Mouse (Mus musculus): ENCODE data around the gene Ccdc126. TPM values are rescaled to one million over a fixed set of nuclear protein-coding genes. Genes with fewer than 3 reads are reported as not detected.
"Not testable (repeated sequence)": the region's sequence is repeated elsewhere in the genome, so short reads cannot be mapped to it uniquely, and the experiment has no call there.

Ccdc126 gene
- polyA plus RNA-seq, 1 experiment from 2014 or later = 11.6 TPM

GRCm38 (mm10) chr6:49314821-49315220, 4.3 kb upstream of the Ccdc126 start:
- WGBS = 58% methylated on average over 3 of the region's 3 CpGs
- H3K9me3 ChIP-seq (ENCODE audit: low read length); H3K4me3 ChIP-seq (ENCODE audit: low read length); H3K4me1 ChIP-seq (ENCODE audit: insufficient read depth, low read length); H3K27me3 ChIP-seq (ENCODE audit: insufficient read depth, low read length); ATAC-seq (ENCODE audit: low FRiP score, low TSS enrichment); H3K36me3 ChIP-seq (ENCODE audit: insufficient read depth, low read length); H3K9ac ChIP-seq (replicated peaks; ENCODE audit: low read length); H3K4me2 ChIP-seq (replicated peaks; ENCODE audit: low read depth, low read length); H3K27ac ChIP-seq (ENCODE audit: low read length): not testable (repeated sequence)

- Histone ChIP-seq H3K27me3 (ENCODE audit: insufficient read depth, low read length) (no peaks in the 10 kb centered on the region), H3K27ac (ENCODE audit: low read length) (peak overlapping the region; percentile 80), H3K4me2 (replicated peaks; ENCODE audit: low read depth, low read length) (peak overlapping the region; percentile 85), H3K4me1 (ENCODE audit: insufficient read depth, low read length) (peaks cover 11% of the 10 kb centered on the region), H3K4me3 (ENCODE audit: low read length) (peak overlapping the region; percentile 72), H3K36me3 (ENCODE audit: insufficient read depth, low read length) (no peaks in the 10 kb centered on the region), H3K9ac (replicated peaks; ENCODE audit: low read length) (peak overlapping the region; percentile 81), H3K9me3 (ENCODE audit: low read length) (no peaks in the 10 kb centered on the region)
- WGBS = 9% methylated on average over 13 of the region's 13 CpGs
- peak; percentile 21; the same call in 1 of the 2 replicates for ATAC-seq (ENCODE audit: low FRiP score, low TSS enrichment)
Measured at GRCm38 (mm10) chr6:49319595-49320315, 681 bp downstream of the Ccdc126 start.

- Histone ChIP-seq H3K36me3 (ENCODE audit: insufficient read depth, low read length) (no peaks in the 10 kb centered on the region), H3K4me1 (ENCODE audit: insufficient read depth, low read length) (peaks cover 11% of the 10 kb centered on the region), H3K9ac (replicated peaks; ENCODE audit: low read length) (no peak overlapping the region), H3K4me2 (replicated peaks; ENCODE audit: low read depth, low read length) (no peak overlapping the region), H3K27me3 (ENCODE audit: insufficient read depth, low read length) (no peaks in the 10 kb centered on the region), H3K9me3 (ENCODE audit: low read length) (no peaks in the 10 kb centered on the region), H3K27ac (ENCODE audit: low read length) (no peak overlapping the region), H3K4me3 (ENCODE audit: low read length) (no peak overlapping the region)
- WGBS = 67% methylated on average over 3 of the region's 3 CpGs
- no peak for ATAC-seq (ENCODE audit: low FRiP score, low TSS enrichment)
Measured at GRCm38 (mm10) chr6:49321341-49321740, 2.3 kb downstream of the Ccdc126 start.

- Histone ChIP-seq H3K27ac (ENCODE audit: low read length) (no peak overlapping the region), H3K4me1 (ENCODE audit: insufficient read depth, low read length) (peaks cover 11% of the 10 kb centered on the region), H3K4me3 (ENCODE audit: low read length) (no peak overlapping the region), H3K9me3 (ENCODE audit: low read length) (no peaks in the 10 kb centered on the region), H3K27me3 (ENCODE audit: insufficient read depth, low read length) (no peaks in the 10 kb centered on the region), H3K4me2 (replicated peaks; ENCODE audit: low read depth, low read length) (no peak overlapping the region), H3K36me3 (ENCODE audit: insufficient read depth, low read length) (no peaks in the 10 kb centered on the region), H3K9ac (replicated peaks; ENCODE audit: low read length) (no peak overlapping the region)
- no peak for ATAC-seq (ENCODE audit: low FRiP score, low TSS enrichment)
Measured at GRCm38 (mm10) chr6:49322056-49322455, 3.0 kb downstream of the Ccdc126 start.

- Histone ChIP-seq H3K4me2 (replicated peaks; ENCODE audit: low read depth, low read length) (no peak overlapping the region), H3K9ac (replicated peaks; ENCODE audit: low read length) (no peak overlapping the region), H3K27me3 (ENCODE audit: insufficient read depth, low read length) (no peaks in the 10 kb centered on the region), H3K4me1 (ENCODE audit: insufficient read depth, low read length) (peaks cover 11% of the 10 kb centered on the region), H3K36me3 (ENCODE audit: insufficient read depth, low read length) (no peaks in the 10 kb centered on the region), H3K9me3 (ENCODE audit: low read length) (no peaks in the 10 kb centered on the region), H3K27ac (ENCODE audit: low read length) (no peak overlapping the region), H3K4me3 (ENCODE audit: low read length) (no peak overlapping the region)
- no peak for ATAC-seq (ENCODE audit: low FRiP score, low TSS enrichment)
- WGBS = 65% methylated on average over 2 of the region's 2 CpGs
Measured at GRCm38 (mm10) chr6:49322986-49323385, 3.9 kb downstream of the Ccdc126 start.

- Histone ChIP-seq H3K9me3 (ENCODE audit: low read length) (no peaks in the 10 kb centered on the region), H3K36me3 (ENCODE audit: insufficient read depth, low read length) (no peaks in the 10 kb centered on the region)
Measured at GRCm38 (mm10) chr6:49324528-49324927, 5.5 kb downstream of the Ccdc126 start.

GRCm38 (mm10) chr6:49325294-49325693, 6.2 kb downstream of the Ccdc126 start:
- Histone ChIP-seq H3K9me3 (ENCODE audit: low read length) (no peaks in the 10 kb centered on the region), H3K27me3 (ENCODE audit: insufficient read depth, low read length) (no peaks in the 10 kb centered on the region), H3K4me1 (ENCODE audit: insufficient read depth, low read length) (peaks cover 3% of the 10 kb centered on the region), H3K27ac (ENCODE audit: low read length) (no peak overlapping the region), H3K9ac (replicated peaks; ENCODE audit: low read length) (no peak overlapping the region), H3K4me2 (replicated peaks; ENCODE audit: low read depth, low read length) (no peak overlapping the region), H3K4me3 (ENCODE audit: low read length) (no peak overlapping the region), H3K36me3 (ENCODE audit: insufficient read depth, low read length) (no peaks in the 10 kb centered on the region)
- ATAC-seq (ENCODE audit: low FRiP score, low TSS enrichment) = no peak
- 86% methylated on average over 1 of the region's 1 CpGs for WGBS

More at GRCm38 (mm10) chr6:49324528-49324927, 5.5 kb downstream of the Ccdc126 start:
- Histone ChIP-seq H3K4me3 (ENCODE audit: low read length) (no peak overlapping the region), H3K9ac (replicated peaks; ENCODE audit: low read length) (no peak overlapping the region), H3K4me2 (replicated peaks; ENCODE audit: low read depth, low read length) (no peak overlapping the region), H3K27me3 (ENCODE audit: insufficient read depth, low read length) (no peaks in the 10 kb centered on the region), H3K27ac (ENCODE audit: low read length) (no peak overlapping the region), H3K4me1 (ENCODE audit: insufficient read depth, low read length) (peaks cover 11% of the 10 kb centered on the region)
- ATAC-seq (ENCODE audit: low FRiP score, low TSS enrichment) = no peak
- WGBS = 67% methylated on average over 2 of the region's 2 CpGs

- no peaks in the 10 kb centered on the region for H3K9me3 ChIP-seq (ENCODE audit: low read length)
- H3K9ac ChIP-seq (replicated peaks; ENCODE audit: low read length) = no peak overlapping the region
- ATAC-seq (ENCODE audit: low FRiP score, low TSS enrichment) = no peak
- H3K4me2 ChIP-seq (replicated peaks; ENCODE audit: low read depth, low read length) = no peak overlapping the region
- WGBS = 61% methylated on average over 3 of the region's 3 CpGs
- H3K27me3 ChIP-seq (ENCODE audit: insufficient read depth, low read length) = no peaks in the 10 kb centered on the region
- no peak overlapping the region for H3K27ac ChIP-seq (ENCODE audit: low read length)
- no peaks in the 10 kb centered on the region for H3K36me3 ChIP-seq (ENCODE audit: insufficient read depth, low read length)
- no peak overlapping the region for H3K4me3 ChIP-seq (ENCODE audit: low read length)
- no peaks in the 10 kb centered on the region for H3K4me1 ChIP-seq (ENCODE audit: insufficient read depth, low read length)
Measured at GRCm38 (mm10) chr6:49326846-49327245, 7.8 kb downstream of the Ccdc126 start.

GRCm38 (mm10) chr6:49331369-49332059, 12.4 kb downstream of the Ccdc126 start:
- Histone ChIP-seq H3K36me3 (ENCODE audit: insufficient read depth, low read length) (0 out of 2 replicates have a peak, but pooled peaks cover 4% of the 10 kb centered on the region), H3K4me3 (ENCODE audit: low read length) (no peak overlapping the region), H3K9ac (replicated peaks; ENCODE audit: low read length) (no peak overlapping the region), H3K4me2 (replicated peaks; ENCODE audit: low read depth, low read length) (no peak overlapping the region), H3K27me3 (ENCODE audit: insufficient read depth, low read length) (no peaks in the 10 kb centered on the region), H3K9me3 (ENCODE audit: low read length) (no peaks in the 10 kb centered on the region), H3K27ac (ENCODE audit: low read length) (no peak overlapping the region), H3K4me1 (ENCODE audit: insufficient read depth, low read length) (no peaks in the 10 kb centered on the region)
- WGBS = 65% methylated on average over 5 of the region's 5 CpGs
- no peak for ATAC-seq (ENCODE audit: low FRiP score, low TSS enrichment)

GRCm38 (mm10) chr6:49332060-49332370, 12.9 kb downstream of the Ccdc126 start:
- Histone ChIP-seq H3K4me1 (ENCODE audit: insufficient read depth, low read length) (no peaks in the 10 kb centered on the region), H3K36me3 (ENCODE audit: insufficient read depth, low read length) (0 out of 2 replicates have a peak, but pooled peaks cover 4% of the 10 kb centered on the region), H3K9ac (replicated peaks; ENCODE audit: low read length) (no peak overlapping the region), H3K27me3 (ENCODE audit: insufficient read depth, low read length) (no peaks in the 10 kb centered on the region), H3K9me3 (ENCODE audit: low read length) (no peaks in the 10 kb centered on the region), H3K4me3 (ENCODE audit: low read length) (no peak overlapping the region), H3K4me2 (replicated peaks; ENCODE audit: low read depth, low read length) (no peak overlapping the region), H3K27ac (ENCODE audit: low read length) (no peak overlapping the region)
- no peak for ATAC-seq (ENCODE audit: low FRiP score, low TSS enrichment)
- 65% methylated on average over 13 of the region's 13 CpGs for WGBS
